Mouse (Mus musculus) olfactory bulb, adult 2 months (tissue): Measurements from ENCODE around the gene Dnase1l3.

Source experiments
- CTCF ChIP-seq: fragments of 200-500 bp; IDR thresholded peaks from 2 replicates; pipeline ENCODE4 v1.5.1; 2012; ENCODE audit warnings: low read depth, mild to moderate bottlenecking, low read length, moderate library complexity; ENCODE audit not compliant: insufficient read depth
- POLR2A ChIP-seq: fragments of 200-500 bp; IDR thresholded peaks from 2 replicates; pipeline ENCODE4 v1.6.1; 2012; ENCODE audit warnings: mild to moderate bottlenecking, low read depth, low read length, moderate library complexity; ENCODE audit not compliant: insufficient read depth

- TF ChIP-seq CTCF: no peak
- TF ChIP-seq POLR2A: no peak
Observed at GRCm38 (mm10) chr14:8016276-8016675, 21.9 kb upstream of the Dnase1l3 start.
